In genomic region chr4:83350719-83351118, GRCm38 (mm10) we compare ENCODE assay signal across 8 mouse cellular contexts. TPM values are rescaled to one million over a fixed set of nuclear protein-coding genes. Genes with fewer than 3 reads are reported as not detected.
DNase-seq lines count a peak whose midpoint lies in the region; ATAC-seq and TF ChIP-seq lines count a peak whose summit lies in the region.

No protein-coding gene starts in this region.

- no peaks in the 10 kb centered on the region for H3K4me1 ChIP-seq in kidney, postnatal 0 days (replicated peaks; ENCODE audit: insufficient read depth, low read length)
- peaks cover 16% of the 10 kb centered on the region for H3K4me1 ChIP-seq in limb, embryonic 15.5 days
- no peaks in the 10 kb centered on the region for H3K4me1 ChIP-seq in stomach, postnatal 0 days (replicated peaks; ENCODE audit: control insufficient read depth, insufficient read depth)

- H3K9me3 ChIP-seq in kidney, postnatal 0 days (replicated peaks; ENCODE audit: low read length), result 0 out of 2 replicates have a peak, but pooled peaks cover under 1% of the 10 kb centered on the region
- no peaks in the 10 kb centered on the region for H3K9me3 ChIP-seq in limb, embryonic 15.5 days
- no peaks in the 10 kb centered on the region for H3K9me3 ChIP-seq in stomach, postnatal 0 days (ENCODE audit: control insufficient read depth, low read length)

- TF ChIP-seq CTCF in kidney, postnatal 0 days (IDR thresholded peaks at IDR 0.05; ENCODE audit: low read depth), result no peak
- no peak for TF ChIP-seq CTCF in stomach, postnatal 0 days (IDR thresholded peaks at IDR 0.05; ENCODE audit: low read depth)

- H3K27ac ChIP-seq in kidney, postnatal 0 days, result no peak overlapping the region
- peak overlapping the region; percentile 69 for H3K27ac ChIP-seq in limb, embryonic 15.5 days
- no peak overlapping the region for H3K27ac ChIP-seq in stomach, postnatal 0 days (replicated peaks)

- no peaks in the 10 kb centered on the region for H3K36me3 ChIP-seq in kidney, postnatal 0 days (ENCODE audit: insufficient read depth, low read length)
- no peaks in the 10 kb centered on the region for H3K36me3 ChIP-seq in limb, embryonic 15.5 days
- H3K36me3 ChIP-seq in stomach, postnatal 0 days (ENCODE audit: control insufficient read depth, insufficient read depth, low read length), result no peaks in the 10 kb centered on the region

- H3K4me3 ChIP-seq in kidney, postnatal 0 days (replicated peaks; ENCODE audit: low read depth, low read length), result no peak overlapping the region
- no peak overlapping the region for H3K4me3 ChIP-seq in limb, embryonic 15.5 days
- no peak overlapping the region for H3K4me3 ChIP-seq in stomach, postnatal 0 days (ENCODE audit: low read depth, low read length)

- H3K9ac ChIP-seq in kidney, postnatal 0 days (ENCODE audit: low read depth, low read length), result no peak overlapping the region
- H3K9ac ChIP-seq in limb, embryonic 15.5 days, result no peak overlapping the region
- H3K9ac ChIP-seq in stomach, postnatal 0 days (ENCODE audit: low read length), result no peak overlapping the region

- TF ChIP-seq EP300 in stomach, postnatal 0 days (optimal IDR thresholded peaks at IDR 0.05), result no peak

- 40% methylated on average over 6 of the region's 6 CpGs for WGBS in kidney, postnatal 0 days
- WGBS in limb, embryonic 15.5 days, result 18% methylated on average over 6 of the region's 6 CpGs
- WGBS in stomach, postnatal 0 days, result 44% methylated on average over 6 of the region's 6 CpGs

- no peak for ATAC-seq in kidney, postnatal 0 days (replicated peaks; ENCODE audit: low FRiP score, low read depth)
- ATAC-seq in limb, embryonic 15.5 days (ENCODE audit: insufficient number of reproducible peaks, low FRiP score, low TSS enrichment, low read depth), result peak; percentile 95
- ATAC-seq in stomach, postnatal 0 days (ENCODE audit: low FRiP score, low TSS enrichment), result peak; percentile 54; the same call in 1 of the 2 replicates

- peak; percentile 15 to 68 for DNase-seq in adrenal gland, adult (ENCODE audit: inconsistent age in 2 of 2, low spot score in 1 of 2)
- no peak for DNase-seq in adrenal gland, postnatal 4 days (ENCODE audit: low spot score in 2 of 2)
- DNase-seq in adrenal gland, postnatal 14 days, result peak; percentile 62
- peak; percentile 54 to 66 for DNase-seq in frontal cortex, postnatal 14 days (ENCODE audit: low spot score in 2 of 2)
- DNase-seq in kidney, postnatal 0 days (ENCODE audit: low spot score), result peak; percentile 73
- DNase-seq in stomach, postnatal 0 days (ENCODE audit: low spot score), result peak; percentile 49
- DNase-seq in thymus, postnatal 0 days (ENCODE audit: low spot score), result no peak

- no peaks in the 10 kb centered on the region for H3K27me3 ChIP-seq in kidney, postnatal 0 days (ENCODE audit: insufficient read depth, low read length)
- H3K27me3 ChIP-seq in limb, embryonic 15.5 days, result no peaks in the 10 kb centered on the region
- no peaks in the 10 kb centered on the region for H3K27me3 ChIP-seq in stomach, postnatal 0 days (ENCODE audit: control insufficient read depth, insufficient read depth, low read length)

- no peak overlapping the region for H3K4me2 ChIP-seq in kidney, postnatal 0 days (ENCODE audit: low read length)
- no peak overlapping the region for H3K4me2 ChIP-seq in limb, embryonic 15.5 days
- no peak overlapping the region for H3K4me2 ChIP-seq in stomach, postnatal 0 days (replicated peaks; ENCODE audit: low read depth)

RNA-seq across cellular contexts. Expression of gene Ttc39b, which starts 26.7 kb away (rescaled TPM):
- 10 to 100 TPM; 16.7 to 22.3 TPM for total RNA-seq in adrenal gland, postnatal 4 days (2021)
- total RNA-seq in adrenal gland, postnatal 14 days (2021), result 18.7 and 19.1 TPM in 2 replicates
- 3.8 and 4.8 TPM in 2 replicates for polyA plus RNA-seq in kidney, postnatal 0 days (2015; fragmentation: Nextera tagmentation; extraction: Ambion mirVana)
- polyA plus RNA-seq in limb, embryonic 15.5 days (2015; fragmentation: Nextera tagmentation; extraction: Ambion mirVana), result 5.6 TPM in 2 replicates
- polyA plus RNA-seq in stomach, postnatal 0 days (2015; fragmentation: Nextera tagmentation; extraction: Ambion mirVana), result 14.0 and 15.7 TPM in 2 replicates
- 2.4 and 2.6 TPM in 2 replicates for polyA plus RNA-seq in thymus, postnatal 0 days (2015; fragmentation: Nextera tagmentation; extraction: Ambion mirVana)

Comparison
In these comparisons a context has a peak if more than half of its experiments do, and no peak if none do; other contexts are left out.
1. DNase-seq: peak in adrenal gland, adult (2 of 2), adrenal gland, postnatal 14 days (single experiment), frontal cortex, postnatal 14 days (2 of 2), kidney, postnatal 0 days (single experiment) and stomach, postnatal 0 days (single experiment); none in adrenal gland, postnatal 4 days (0 of 2) and thymus, postnatal 0 days (single experiment).